Mouse (Mus musculus) gastrocnemius, adult 18-20 months (tissue): ENCODE measurements around the gene Dct. TPM values are rescaled to one million over a fixed set of nuclear protein-coding genes. Genes with fewer than 3 reads are reported as not detected.

Source experiments
- DNase-seq: peaks from one replicate; pipeline ENCODE4 v3.0.0; 2021; ENCODE audit warnings: low spot score
- long read RNA-seq, 2 experiments: library from polyadenylated mRNA; stranded (forward); transcript quantifications; one replicate each; pipeline ENCODE4 v2.0.0; 2021
- total RNA-seq, 2 experiments: library from RNA; stranded (reverse); gene quantifications; 2 replicates each; pipeline ENCODE4 v1.2.3; 2021

Gene Dct
- under 1 TPM; 0.48 to 0.66 TPM for total RNA-seq
- long read RNA-seq, experiment 1: 0 reads
- long read RNA-seq, experiment 2: 0 reads

DNA sequence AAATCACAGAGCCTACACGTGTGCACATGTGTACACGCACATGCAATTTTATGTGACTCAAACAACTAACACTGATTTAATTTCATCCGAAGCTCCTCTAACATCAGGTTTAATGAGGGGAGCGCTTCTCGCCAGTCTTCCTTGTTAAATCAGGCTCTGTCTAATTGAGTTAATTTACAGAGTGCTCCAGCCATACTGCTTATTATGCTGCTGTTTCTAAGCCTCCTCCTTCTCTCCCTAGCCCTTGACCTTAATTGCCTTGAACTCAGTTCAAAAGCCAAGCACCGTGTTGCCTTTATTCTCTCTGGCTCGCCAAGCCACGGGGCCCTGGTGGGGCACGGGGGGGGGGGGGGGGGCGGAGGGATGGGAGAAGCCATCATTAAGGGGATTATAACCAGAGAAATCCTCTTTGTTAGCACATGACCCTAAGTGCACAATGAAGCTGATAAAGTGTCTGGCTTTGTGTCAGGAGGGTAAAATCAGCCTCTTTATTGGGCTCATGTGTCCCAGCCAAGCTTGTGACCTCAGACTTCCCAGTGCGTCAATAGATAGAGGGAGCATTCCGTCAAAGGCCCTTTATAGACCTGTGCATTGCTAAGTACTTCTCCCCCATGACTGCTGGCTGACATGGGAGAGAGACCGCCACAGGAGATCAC is at the start of gene Dct:
Gene Dct, minus strand, starts transcription at position 270 of the 656 bp plus-strand sequence.
- DNase-seq: no peak

DNA sequence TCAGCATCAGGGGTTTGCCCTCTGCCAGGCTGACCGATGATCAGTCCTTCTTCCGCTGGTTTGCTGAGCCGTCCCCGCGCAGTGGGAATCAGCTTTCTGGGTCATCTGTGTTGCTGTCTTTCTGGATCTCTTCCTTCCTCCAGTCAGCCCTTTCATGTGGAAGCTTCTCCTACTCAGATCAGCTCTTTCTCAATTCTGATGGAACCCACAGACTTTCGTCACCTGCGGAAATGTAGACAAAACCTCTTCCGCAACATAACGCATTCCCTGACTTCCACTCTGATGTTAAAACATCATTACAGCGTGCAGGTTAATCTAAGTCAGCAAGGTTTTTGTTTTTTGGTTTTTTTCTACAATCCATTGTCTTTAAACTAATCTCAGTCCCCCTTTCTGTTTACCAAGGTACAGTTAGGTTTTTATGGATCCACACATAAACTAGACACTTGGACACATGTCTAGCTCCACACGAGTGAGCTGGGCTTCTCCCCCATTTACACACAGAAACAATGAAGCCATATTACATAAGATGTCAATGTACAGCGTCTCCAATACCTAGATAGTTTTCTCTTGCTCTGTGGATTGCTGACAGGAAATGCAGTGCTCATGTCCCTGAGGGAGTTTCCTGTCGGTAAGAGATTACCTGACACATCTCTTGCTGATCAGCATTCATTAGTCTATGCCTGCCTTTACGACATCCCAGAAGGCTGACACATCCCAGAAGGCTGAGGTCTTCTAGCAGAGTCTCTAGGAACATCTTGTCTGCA is 49.4 kb upstream of the Dct start:
- no peak for DNase-seq

- DNase-seq: no peak
Measured at GRCm38 (mm10) chr14:118098265-118098664, 46.2 kb upstream of the Dct start.

- no peak for DNase-seq
Measured at GRCm38 (mm10) chr14:118089806-118090392, 37.9 kb upstream of the Dct start.

DNA sequence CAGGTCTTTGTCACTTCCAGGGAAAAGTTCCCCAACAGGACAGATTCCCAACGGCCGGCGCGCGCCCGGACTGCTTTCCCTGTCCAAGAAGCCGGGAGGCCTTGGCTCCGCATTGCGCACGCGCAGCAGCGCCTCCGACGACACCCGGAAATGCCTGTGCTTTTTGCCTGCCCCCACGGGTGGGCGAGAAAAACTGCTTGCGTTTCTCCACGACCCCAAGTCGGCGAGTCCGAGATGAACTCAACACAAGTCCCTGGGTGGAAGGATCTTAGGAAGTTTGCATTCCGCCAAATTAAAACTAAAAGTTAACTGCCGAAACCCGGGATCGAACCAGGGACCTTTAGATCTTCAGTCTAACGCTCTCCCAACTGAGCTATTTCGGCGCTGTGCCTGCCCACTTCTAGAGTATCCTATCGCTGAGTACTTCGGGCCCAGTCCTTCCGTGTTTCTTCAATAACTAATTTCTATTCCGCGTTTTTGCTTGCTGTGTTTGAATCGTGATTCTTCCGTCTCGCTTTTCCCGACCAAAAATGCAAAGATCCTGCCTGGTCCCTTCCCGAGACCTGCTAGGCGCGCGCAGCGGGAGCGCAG is 37.3 kb upstream of the Dct start:
- DNase-seq: peak; percentile 89

DNA sequence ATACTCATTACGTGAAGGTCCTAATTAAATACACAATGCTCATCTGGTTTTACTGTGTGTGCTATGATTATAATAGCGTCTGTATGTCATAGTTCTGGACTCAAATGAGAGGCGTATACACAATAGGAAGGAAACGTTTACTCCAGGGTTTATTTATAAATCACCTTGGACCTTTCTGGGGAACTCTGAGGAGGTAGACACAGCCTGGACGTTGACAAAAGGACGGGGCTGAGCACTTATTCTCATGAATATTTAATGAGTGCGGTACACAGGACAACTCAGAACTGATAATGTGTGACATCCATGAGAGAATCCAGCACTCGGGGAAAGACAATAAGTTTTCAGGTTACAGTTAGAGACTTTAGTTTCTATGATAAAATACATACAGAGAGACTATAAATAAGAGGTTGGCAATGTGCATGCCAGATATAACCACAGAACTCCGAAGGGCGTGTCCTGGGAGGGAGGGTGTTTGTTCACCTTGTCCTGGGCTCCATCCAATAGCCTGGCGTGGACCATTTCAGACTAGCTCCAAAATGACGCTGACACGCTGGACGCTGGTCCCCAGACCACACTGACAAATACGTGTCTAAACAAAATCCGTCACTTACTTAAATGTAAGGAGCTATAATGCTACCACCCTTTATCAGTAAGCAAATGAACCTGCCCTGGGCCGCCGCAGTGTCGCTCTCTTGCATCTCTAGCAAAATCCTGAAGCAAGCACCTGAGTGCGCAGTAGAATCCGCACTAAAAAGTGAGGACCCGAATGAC is 36.6 kb upstream of the Dct start:
- DNase-seq: no peak

GRCm38 (mm10) chr14:118086271-118087035 is 34.4 kb upstream of the Dct start:
- DNase-seq: no peak

- DNase-seq: no peak
Measured at GRCm38 (mm10) chr14:118083851-118084250, 31.8 kb upstream of the Dct start.

DNA sequence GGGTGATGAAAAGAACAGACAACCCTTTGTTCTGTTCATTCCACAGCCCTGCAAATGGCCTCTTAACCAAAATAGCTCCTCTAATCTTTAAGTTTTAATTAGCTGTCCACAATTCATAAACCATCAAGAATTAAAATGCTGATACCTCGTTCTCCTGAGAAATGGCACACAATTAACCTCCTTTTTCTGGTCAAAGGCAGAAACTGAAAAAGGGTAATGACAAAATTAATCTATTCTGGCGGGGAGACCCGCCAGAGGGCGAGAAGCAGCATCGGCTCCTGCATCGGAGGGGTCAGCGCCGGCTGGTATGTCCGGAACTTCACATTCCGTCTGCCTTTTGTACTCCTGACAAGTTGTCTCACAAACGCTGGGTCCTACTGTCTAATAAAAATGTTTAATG is 28.6 kb upstream of the Dct start:
- no peak for DNase-seq

GRCm38 (mm10) chr14:118070100-118070499 is 18.1 kb upstream of the Dct start:
- no peak for DNase-seq

GRCm38 (mm10) chr14:118069439-118070079 is 17.5 kb upstream of the Dct start:
- DNase-seq: no peak

GRCm38 (mm10) chr14:118061766-118062432 is 9.9 kb upstream of the Dct start:
- no peak for DNase-seq

DNA sequence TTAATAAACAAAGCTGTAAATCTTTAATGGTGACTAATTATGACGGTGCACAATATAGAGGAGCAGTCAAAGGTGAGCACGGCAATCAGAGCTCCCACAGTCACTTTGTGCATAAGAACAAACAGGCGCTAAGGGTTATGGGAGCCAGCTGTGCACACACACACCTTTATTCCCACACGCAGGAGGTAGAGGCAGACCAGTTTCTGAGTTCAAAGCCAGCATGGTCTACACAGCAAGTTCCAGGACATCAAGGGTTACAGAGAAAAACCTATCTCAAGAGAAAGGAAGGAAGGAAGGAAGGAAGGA is 6.5 kb upstream of the Dct start:
- no peak for DNase-seq

DNA sequence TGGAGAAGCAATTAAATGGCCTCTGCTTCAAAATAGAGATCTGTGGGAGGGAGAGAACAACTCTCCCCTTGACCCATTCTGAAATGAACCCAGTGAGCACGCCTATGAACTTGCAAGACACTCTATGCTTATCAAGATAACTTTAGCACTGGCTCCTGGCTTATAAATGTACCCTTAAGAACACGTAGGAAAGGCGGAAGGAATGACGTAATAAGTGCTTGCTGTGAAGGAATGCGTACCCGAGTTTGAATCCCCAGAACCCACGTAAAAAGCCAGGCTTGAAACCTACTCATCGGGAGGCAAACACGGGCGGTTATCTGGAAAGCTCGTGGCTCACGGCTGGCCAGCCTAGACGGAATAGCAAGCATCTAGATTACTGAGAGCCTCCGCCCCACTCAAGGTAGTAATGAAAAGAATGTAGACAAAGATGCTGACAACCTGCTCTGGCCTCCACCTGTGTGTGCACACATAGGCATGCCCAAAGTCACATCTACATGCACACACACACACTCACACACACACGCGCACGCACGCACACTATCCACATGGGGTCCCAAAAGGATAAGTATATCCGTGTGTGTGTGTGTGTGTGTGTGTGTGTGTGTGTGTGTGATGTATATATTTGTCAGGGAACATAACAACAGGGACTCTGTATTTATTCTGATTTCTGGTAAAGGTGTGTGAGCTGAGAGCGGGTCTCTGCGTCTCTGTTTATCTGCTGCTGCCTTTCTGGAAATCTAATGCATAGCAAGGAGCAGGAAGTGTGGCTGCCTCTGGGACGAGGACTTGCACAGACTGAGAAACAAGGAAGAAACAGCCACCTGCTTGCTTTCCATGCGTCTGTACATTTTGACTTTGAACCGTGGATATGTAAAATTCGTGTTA is 5.9 kb upstream of the Dct start:
- no peak for DNase-seq

DNA sequence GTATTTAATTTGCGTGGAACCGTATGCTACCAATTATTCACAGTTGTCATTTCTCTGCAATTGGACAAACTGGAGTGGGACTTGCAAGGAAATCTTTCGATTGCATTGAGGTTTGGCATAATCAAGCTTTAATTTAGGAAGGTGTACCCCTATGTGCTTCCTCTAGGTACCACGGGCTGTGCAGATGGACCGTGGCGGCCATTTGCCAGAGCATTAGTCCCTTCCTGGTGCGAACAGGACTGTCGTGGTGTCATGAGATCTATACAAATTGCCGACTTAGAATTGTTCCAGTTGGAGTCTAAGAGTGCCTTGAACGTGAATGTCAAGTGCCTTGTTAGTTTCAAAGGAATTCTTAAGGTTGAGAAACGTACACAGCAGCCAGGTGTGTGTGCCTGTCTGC is 726 bp upstream of the Dct start:
- DNase-seq: no peak

DNA sequence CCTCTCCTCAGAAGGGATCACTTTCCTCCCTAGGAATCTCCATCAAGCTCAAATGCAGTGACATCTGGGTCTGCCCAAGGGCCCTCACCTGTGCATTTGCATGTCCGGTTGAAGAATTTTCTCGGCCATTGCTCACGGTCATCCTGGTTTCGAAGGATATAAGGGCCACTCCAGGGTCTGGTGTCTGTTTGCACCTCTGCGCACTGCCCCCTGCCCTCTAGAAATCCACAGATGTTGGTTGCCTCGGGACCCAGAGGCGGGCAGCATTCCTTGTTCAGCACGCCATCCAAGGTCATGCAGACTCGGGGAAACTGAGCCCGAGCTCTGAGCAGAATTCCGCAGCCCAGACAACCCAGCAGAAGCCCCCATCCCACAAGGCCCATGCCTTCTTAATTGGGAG is 648 bp downstream of the Dct start:
- no peak for DNase-seq

GRCm38 (mm10) chr14:118050990-118051389 is 1.1 kb downstream of the Dct start:
- no peak for DNase-seq

DNA sequence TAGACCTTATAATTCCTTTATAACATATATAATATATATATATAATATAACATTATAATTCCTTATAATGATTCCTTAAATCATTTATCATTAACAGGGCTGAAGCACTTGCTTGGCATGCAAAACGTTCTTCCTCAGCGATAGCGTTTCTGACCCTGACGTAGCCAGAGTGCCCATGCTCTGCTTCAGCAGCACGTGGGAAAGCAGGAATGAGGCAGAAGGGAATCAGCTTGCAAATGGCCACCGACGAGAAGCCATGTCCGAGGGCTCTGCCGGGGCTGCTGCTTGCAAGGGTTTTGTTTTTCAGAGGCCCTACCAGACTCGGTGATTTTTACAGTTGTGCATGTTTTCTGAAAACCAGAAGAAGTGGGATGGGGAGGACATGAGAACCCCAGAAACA is 1.6 kb downstream of the Dct start:
- no peak for DNase-seq
